Mouse (Mus musculus): Measurements from ENCODE around the gene Gm10283.

DNA sequence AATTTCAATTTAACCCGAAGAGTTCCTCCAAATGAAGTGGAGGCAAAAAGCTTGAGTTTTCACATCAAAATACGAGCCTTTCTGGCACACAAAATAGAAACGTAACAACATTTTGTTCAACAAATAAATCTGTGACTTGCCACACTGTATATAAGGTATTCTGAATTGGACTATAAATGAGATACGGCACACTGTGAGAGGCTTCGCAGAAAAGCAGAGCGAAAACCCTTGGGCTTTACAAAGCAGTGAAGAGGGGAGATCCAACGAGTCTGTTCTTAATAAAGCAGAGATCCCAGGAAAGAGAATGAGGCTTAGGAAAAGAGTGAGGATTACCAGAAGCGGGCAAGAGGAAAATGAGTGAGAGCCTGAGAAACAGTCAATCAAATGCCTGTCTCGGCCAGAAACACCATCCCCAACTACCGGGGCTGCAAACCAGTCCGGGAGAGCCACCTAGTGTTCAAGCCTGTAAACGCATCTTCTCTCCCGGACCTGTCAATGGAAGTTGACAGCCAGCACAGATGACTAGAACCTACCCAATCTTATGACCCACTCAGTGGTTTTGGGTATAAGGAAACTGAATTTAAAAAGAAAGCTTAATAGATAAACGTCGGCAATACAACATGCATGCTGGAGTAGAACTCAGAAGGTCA, 36.2 kb downstream of the Gm10283 start:
- TF ChIP-seq POLR2A (IDR thresholded peaks at IDR 0.05; ENCODE audit: insufficient read depth, low read length) (no peak), CTCF (IDR thresholded peaks at IDR 0.05; ENCODE audit: low read depth, low read length) (peak; percentile 84), EP300 (IDR thresholded peaks at IDR 0.05; ENCODE audit: insufficient read depth, low read depth, low read length) (no peak)

All from ES-Bruce4 (cell line).